Mouse (Mus musculus) liver, adult 2 months (tissue): ENCODE measurements around the gene Cd80.

Experiments used
- CTCF ChIP-seq: fragments of 200-500 bp; IDR thresholded peaks from 2 replicates; pipeline ENCODE4 v1.5.1; 2011; ENCODE audit warnings: low read depth, low read length, control low read depth
- POLR2A ChIP-seq: fragments of 200-500 bp; IDR thresholded peaks from 2 replicates; pipeline ENCODE4 v1.6.1; 2011; ENCODE audit warnings: low read length, control low read depth; ENCODE audit not compliant: insufficient read depth; ENCODE audit errors: extremely low read depth

GRCm38 (mm10) chr16:38474677-38475286, 19.4 kb downstream of the Cd80 start:
- TF ChIP-seq POLR2A (no peak), CTCF (no peak)
